Mouse (Mus musculus): ENCODE measurements at regions not wholly inside any gene's neighbourhood (a gene's known extent, or its start where the extent isn't known, plus 50 kb on each side); places are given as distances from the start of the nearest gene placed in this dataset.

GRCm38 (mm10) chr5:120297665-120298282 is 133.7 kb upstream of the Lhx5 start:
- H3K36me3 ChIP-seq (replicated peaks; ENCODE audit: control insufficient read depth, insufficient read depth, low read length) = no peaks in the 10 kb centered on the region
- H3K4me2 ChIP-seq (ENCODE audit: low read depth, low read length) = no peak overlapping the region
- no peak overlapping the region for H3K9ac ChIP-seq (replicated peaks; ENCODE audit: low read depth, low read length)
- no peak overlapping the region for H3K27ac ChIP-seq (ENCODE audit: low read depth)
- no peaks in the 10 kb centered on the region for H3K9me3 ChIP-seq (replicated peaks; ENCODE audit: control insufficient read depth, low read length)
- TF ChIP-seq CTCF (IDR thresholded peaks at IDR 0.05; ENCODE audit: low read depth) = no peak
- TF ChIP-seq EP300 (IDR thresholded peaks at IDR 0.05; ENCODE audit: low read depth) = no peak
- H3K4me1 ChIP-seq (ENCODE audit: control insufficient read depth, insufficient read depth) = no peaks in the 10 kb centered on the region
- H3K27me3 ChIP-seq (ENCODE audit: control insufficient read depth, insufficient read depth, low read length) = peaks cover 63% of the 10 kb centered on the region
- WGBS = 47% methylated on average over 3 of the region's 3 CpGs
- ATAC-seq (ENCODE audit: insufficient read depth, low read depth) (no peak), DNase-seq (ENCODE audit: low spot score) (no peak)
- H3K4me3 ChIP-seq (ENCODE audit: low read depth, low read length) = no peak overlapping the region

GRCm38 (mm10) chr5:120301672-120302071 is 129.8 kb upstream of the Lhx5 start:
- no peak for DNase-seq (ENCODE audit: low spot score)
- H3K4me1 ChIP-seq (ENCODE audit: control insufficient read depth, insufficient read depth) = no peaks in the 10 kb centered on the region
- peak overlapping the region; percentile 30; the same call in 1 of the 2 replicates for H3K4me3 ChIP-seq (ENCODE audit: low read depth, low read length)
- H3K9ac ChIP-seq (replicated peaks; ENCODE audit: low read depth, low read length) = no peak overlapping the region
- no peaks in the 10 kb centered on the region for H3K36me3 ChIP-seq (replicated peaks; ENCODE audit: control insufficient read depth, insufficient read depth, low read length)
- H3K27ac ChIP-seq (ENCODE audit: low read depth) = no peak overlapping the region
- H3K27me3 ChIP-seq (ENCODE audit: control insufficient read depth, insufficient read depth, low read length) = peaks cover 76% of the 10 kb centered on the region
- ATAC-seq (ENCODE audit: insufficient read depth, low read depth) = no peak
- TF ChIP-seq CTCF (IDR thresholded peaks at IDR 0.05; ENCODE audit: low read depth) (no peak), EP300 (IDR thresholded peaks at IDR 0.05; ENCODE audit: low read depth) (no peak)
- WGBS = under 1% methylated on average over 15 of the region's 16 CpGs
- H3K4me2 ChIP-seq (ENCODE audit: low read depth, low read length) = peak overlapping the region; percentile 39; the same call in 1 of the 2 replicates
- no peaks in the 10 kb centered on the region for H3K9me3 ChIP-seq (replicated peaks; ENCODE audit: control insufficient read depth, low read length)

- TF ChIP-seq CTCF (IDR thresholded peaks at IDR 0.05; ENCODE audit: low read depth) (no peak), EP300 (IDR thresholded peaks at IDR 0.05; ENCODE audit: low read depth) (no peak)
- Histone ChIP-seq H3K27me3 (ENCODE audit: control insufficient read depth, insufficient read depth, low read length) (peaks cover 70% of the 10 kb centered on the region), H3K4me1 (ENCODE audit: control insufficient read depth, insufficient read depth) (no peaks in the 10 kb centered on the region), H3K4me2 (ENCODE audit: low read depth, low read length) (peak overlapping the region; percentile 39), H3K9ac (replicated peaks; ENCODE audit: low read depth, low read length) (no peak overlapping the region), H3K9me3 (replicated peaks; ENCODE audit: control insufficient read depth, low read length) (no peaks in the 10 kb centered on the region), H3K36me3 (replicated peaks; ENCODE audit: control insufficient read depth, insufficient read depth, low read length) (no peaks in the 10 kb centered on the region), H3K4me3 (ENCODE audit: low read depth, low read length) (peak overlapping the region; percentile 30), H3K27ac (ENCODE audit: low read depth) (no peak overlapping the region)
- 2% methylated on average over 45 of the region's 47 CpGs for whole genome bisulfite sequencing
- DNase-seq (ENCODE audit: low spot score) (no peak), ATAC-seq (ENCODE audit: insufficient read depth, low read depth) (no peak)
Measured at GRCm38 (mm10) chr5:120302307-120302706, 129.2 kb upstream of the Lhx5 start.

GRCm38 (mm10) chr5:120304295-120304701 is 127.2 kb upstream of the Lhx5 start:
- no peak for TF ChIP-seq CTCF (IDR thresholded peaks at IDR 0.05; ENCODE audit: low read depth)
- TF ChIP-seq EP300 (IDR thresholded peaks at IDR 0.05; ENCODE audit: low read depth) = no peak
- H3K9me3 ChIP-seq (replicated peaks; ENCODE audit: control insufficient read depth, low read length) = no peaks in the 10 kb centered on the region
- no peak overlapping the region for H3K27ac ChIP-seq (ENCODE audit: low read depth)
- peaks cover 54% of the 10 kb centered on the region for H3K27me3 ChIP-seq (ENCODE audit: control insufficient read depth, insufficient read depth, low read length)
- no peaks in the 10 kb centered on the region for H3K4me1 ChIP-seq (ENCODE audit: control insufficient read depth, insufficient read depth)
- no peaks in the 10 kb centered on the region for H3K36me3 ChIP-seq (replicated peaks; ENCODE audit: control insufficient read depth, insufficient read depth, low read length)
- 24% methylated on average over 11 of the region's 13 CpGs for WGBS
- no peak overlapping the region for H3K4me3 ChIP-seq (ENCODE audit: low read depth, low read length)
- ATAC-seq (ENCODE audit: insufficient read depth, low read depth) = no peak
- H3K4me2 ChIP-seq (ENCODE audit: low read depth, low read length) = no peak overlapping the region
- H3K9ac ChIP-seq (replicated peaks; ENCODE audit: low read depth, low read length) = no peak overlapping the region
- no peak for DNase-seq (ENCODE audit: low spot score)

- Histone ChIP-seq H3K4me2 (ENCODE audit: low read depth, low read length) (no peak overlapping the region), H3K4me1 (ENCODE audit: control insufficient read depth, insufficient read depth) (no peaks in the 10 kb centered on the region), H3K27me3 (ENCODE audit: control insufficient read depth, insufficient read depth, low read length) (peaks cover 5% of the 10 kb centered on the region; the same call in 1 of the 2 replicates), H3K9me3 (replicated peaks; ENCODE audit: control insufficient read depth, low read length) (peaks cover 7% of the 10 kb centered on the region), H3K9ac (replicated peaks; ENCODE audit: low read depth, low read length) (no peak overlapping the region), H3K36me3 (replicated peaks; ENCODE audit: control insufficient read depth, insufficient read depth, low read length) (no peaks in the 10 kb centered on the region), H3K27ac (ENCODE audit: low read depth) (no peak overlapping the region), H3K4me3 (ENCODE audit: low read depth, low read length) (no peak overlapping the region)
- peak; percentile 22 for TF ChIP-seq CTCF (IDR thresholded peaks at IDR 0.05; ENCODE audit: low read depth)
- no peak for TF ChIP-seq EP300 (IDR thresholded peaks at IDR 0.05; ENCODE audit: low read depth)
- DNase-seq (ENCODE audit: low spot score) (no peak), ATAC-seq (ENCODE audit: insufficient read depth, low read depth) (no peak)
- WGBS = 84% methylated on average over 6 of the region's 6 CpGs
Measured at GRCm38 (mm10) chr5:120312299-120312698, 119.2 kb upstream of the Lhx5 start.

GRCm38 (mm10) chr5:120313984-120314383 is 117.5 kb upstream of the Lhx5 start:
- Histone ChIP-seq H3K4me1 (ENCODE audit: control insufficient read depth, insufficient read depth) (no peaks in the 10 kb centered on the region), H3K9me3 (replicated peaks; ENCODE audit: control insufficient read depth, low read length) (peaks cover 7% of the 10 kb centered on the region), H3K9ac (replicated peaks; ENCODE audit: low read depth, low read length) (no peak overlapping the region), H3K4me2 (ENCODE audit: low read depth, low read length) (no peak overlapping the region), H3K27me3 (ENCODE audit: control insufficient read depth, insufficient read depth, low read length) (peaks cover 8% of the 10 kb centered on the region; the same call in 1 of the 2 replicates), H3K36me3 (replicated peaks; ENCODE audit: control insufficient read depth, insufficient read depth, low read length) (no peaks in the 10 kb centered on the region), H3K27ac (ENCODE audit: low read depth) (no peak overlapping the region), H3K4me3 (ENCODE audit: low read depth, low read length) (no peak overlapping the region)
- WGBS = 72% methylated on average over 6 of the region's 6 CpGs
- no peak for DNase-seq (ENCODE audit: low spot score)
- TF ChIP-seq CTCF (IDR thresholded peaks at IDR 0.05; ENCODE audit: low read depth) (no peak), EP300 (IDR thresholded peaks at IDR 0.05; ENCODE audit: low read depth) (no peak)
- no peak for ATAC-seq (ENCODE audit: insufficient read depth, low read depth)
